20 mouse cellular contexts compared by ENCODE assay signal in genomic region chr3:58366756-58367155, GRCm38 (mm10). TPM values are rescaled to one million over a fixed set of nuclear protein-coding genes. Genes with fewer than 3 reads are reported as not detected.
DNase-seq lines count a peak whose midpoint lies in the region; ATAC-seq and TF ChIP-seq lines count a peak whose summit lies in the region.
"Had no signal": no experiment of that assay in that cellular context is flagged by ENCODE, and none has a peak within 500 bp of the region (broad histone marks: within the 10 kb centered on the region; RNA-seq: fewer than 3 reads in every experiment).

No protein-coding gene starts in this region.

- peak; percentile 75; the same call in 1 of the 2 replicates for ATAC-seq in liver, embryonic 12.5 days
- no peak for ATAC-seq in liver, postnatal 0 days
- ATAC-seq in intestine, postnatal 0 days: peak; percentile 60
- ATAC-seq in stomach, postnatal 0 days (ENCODE audit: low FRiP score, low TSS enrichment): peak; percentile 60; the same call in 1 of the 2 replicates
- no peak for ATAC-seq in forebrain, embryonic 11.5 days (replicated peaks; ENCODE audit: low FRiP score)

- peaks cover 23% of the 10 kb centered on the region for H3K4me1 ChIP-seq in heart, embryonic 10.5 days
- H3K4me1 ChIP-seq in liver, embryonic 12.5 days: peaks cover 17% of the 10 kb centered on the region
- H3K4me1 ChIP-seq in liver, postnatal 0 days (ENCODE audit: insufficient read depth): peaks cover 2% of the 10 kb centered on the region; the same call in 1 of the 2 replicates
- 0 out of 2 replicates have a peak, but pooled peaks cover 4% of the 10 kb centered on the region for H3K4me1 ChIP-seq in intestine, postnatal 0 days (replicated peaks; ENCODE audit: control insufficient read depth, insufficient read depth, low read length)
- H3K4me1 ChIP-seq in stomach, postnatal 0 days (replicated peaks; ENCODE audit: control insufficient read depth, insufficient read depth): 0 out of 2 replicates have a peak, but pooled peaks cover 2% of the 10 kb centered on the region
- H3K4me1 ChIP-seq in forebrain, embryonic 11.5 days (replicated peaks; ENCODE audit: control insufficient read depth, insufficient read depth, low read length): no peaks in the 10 kb centered on the region; the same call in 1 of the 2 replicates

- no peak overlapping the region for H3K4me3 ChIP-seq in heart, embryonic 10.5 days
- H3K4me3 ChIP-seq in liver, embryonic 12.5 days: no peak overlapping the region
- no peak overlapping the region for H3K4me3 ChIP-seq in liver, postnatal 0 days (ENCODE audit: low read depth, low read length)
- H3K4me3 ChIP-seq in intestine, postnatal 0 days (ENCODE audit: low read depth, low read length): no peak overlapping the region
- no peak overlapping the region for H3K4me3 ChIP-seq in stomach, postnatal 0 days (ENCODE audit: low read depth, low read length)
- no peak overlapping the region for H3K4me3 ChIP-seq in forebrain, embryonic 11.5 days (ENCODE audit: low read depth, low read length)
- H3K4me3 ChIP-seq: embryonic facial prominence, embryonic 15.5 days; forebrain, embryonic 12.5 days; hindbrain, embryonic 10.5 days; neural tube, embryonic 13.5 days had no signal

- H3K9me3 ChIP-seq in heart, embryonic 10.5 days: no peaks in the 10 kb centered on the region
- H3K9me3 ChIP-seq in liver, embryonic 12.5 days (replicated peaks): no peaks in the 10 kb centered on the region
- no peaks in the 10 kb centered on the region for H3K9me3 ChIP-seq in liver, postnatal 0 days (ENCODE audit: low read length)
- no peaks in the 10 kb centered on the region for H3K9me3 ChIP-seq in intestine, postnatal 0 days (ENCODE audit: control insufficient read depth)
- no peaks in the 10 kb centered on the region for H3K9me3 ChIP-seq in stomach, postnatal 0 days (ENCODE audit: control insufficient read depth, low read length)
- H3K9me3 ChIP-seq in forebrain, embryonic 11.5 days (ENCODE audit: control insufficient read depth, low read length): no peaks in the 10 kb centered on the region
- H3K9me3 ChIP-seq: embryonic facial prominence, embryonic 15.5 days; forebrain, embryonic 12.5 days; hindbrain, embryonic 10.5 days; neural tube, embryonic 13.5 days had no signal

- TF ChIP-seq EP300 in liver, postnatal 0 days (IDR thresholded peaks at IDR 0.05; ENCODE audit: low read depth): no peak
- no peak for TF ChIP-seq EP300 in stomach, postnatal 0 days (optimal IDR thresholded peaks at IDR 0.05)

- WGBS in heart, embryonic 10.5 days: 16% methylated on average over 3 of the region's 3 CpGs
- 17% methylated on average over 3 of the region's 3 CpGs for WGBS in liver, embryonic 12.5 days (ENCODE audit: insufficient replicate concordance)
- WGBS in liver, postnatal 0 days (ENCODE audit: insufficient replicate concordance): 21% methylated on average over 3 of the region's 3 CpGs
- WGBS in intestine, postnatal 0 days: 17% methylated on average over 3 of the region's 3 CpGs
- WGBS in stomach, postnatal 0 days: 31% methylated on average over 3 of the region's 3 CpGs
- WGBS in forebrain, embryonic 11.5 days: 79% methylated on average over 3 of the region's 3 CpGs

- H3K27ac ChIP-seq in heart, embryonic 10.5 days: peak overlapping the region; percentile 32; the same call in 1 of the 2 replicates
- no peak overlapping the region for H3K27ac ChIP-seq in liver, embryonic 12.5 days
- H3K27ac ChIP-seq in liver, postnatal 0 days (ENCODE audit: low read depth): no peak overlapping the region
- H3K27ac ChIP-seq in intestine, postnatal 0 days (ENCODE audit: low read depth, low read length): peak overlapping the region; percentile 68
- H3K27ac ChIP-seq in stomach, postnatal 0 days (replicated peaks): no peak overlapping the region
- no peak overlapping the region for H3K27ac ChIP-seq in forebrain, embryonic 11.5 days (ENCODE audit: low read depth, low read length)
- H3K27ac ChIP-seq: embryonic facial prominence, embryonic 15.5 days; forebrain, embryonic 12.5 days; hindbrain, embryonic 10.5 days; neural tube, embryonic 13.5 days had no signal

- H3K36me3 ChIP-seq in heart, embryonic 10.5 days: no peaks in the 10 kb centered on the region
- H3K36me3 ChIP-seq in liver, embryonic 12.5 days: no peaks in the 10 kb centered on the region
- no peaks in the 10 kb centered on the region for H3K36me3 ChIP-seq in liver, postnatal 0 days (replicated peaks; ENCODE audit: insufficient read depth, low read length)
- H3K36me3 ChIP-seq in intestine, postnatal 0 days (ENCODE audit: control insufficient read depth, insufficient read depth): no peaks in the 10 kb centered on the region
- no peaks in the 10 kb centered on the region for H3K36me3 ChIP-seq in stomach, postnatal 0 days (ENCODE audit: control insufficient read depth, insufficient read depth, low read length)
- no peaks in the 10 kb centered on the region for H3K36me3 ChIP-seq in forebrain, embryonic 11.5 days (ENCODE audit: control insufficient read depth, insufficient read depth, low read length)
- H3K36me3 ChIP-seq: embryonic facial prominence, embryonic 15.5 days; forebrain, embryonic 12.5 days; hindbrain, embryonic 10.5 days; neural tube, embryonic 13.5 days had no signal

- H3K27me3 ChIP-seq in heart, embryonic 10.5 days (ENCODE audit: insufficient read depth, poor library complexity, severe bottlenecking): no peaks in the 10 kb centered on the region
- H3K27me3 ChIP-seq in liver, embryonic 12.5 days (replicated peaks): no peaks in the 10 kb centered on the region
- no peaks in the 10 kb centered on the region for H3K27me3 ChIP-seq in liver, postnatal 0 days (ENCODE audit: insufficient read depth, low read length)
- no peaks in the 10 kb centered on the region for H3K27me3 ChIP-seq in intestine, postnatal 0 days (replicated peaks; ENCODE audit: control insufficient read depth, insufficient read depth, low read length)
- H3K27me3 ChIP-seq in stomach, postnatal 0 days (ENCODE audit: control insufficient read depth, insufficient read depth, low read length): no peaks in the 10 kb centered on the region
- H3K27me3 ChIP-seq in forebrain, embryonic 11.5 days (ENCODE audit: control insufficient read depth, insufficient read depth, low read length): no peaks in the 10 kb centered on the region
- H3K27me3 ChIP-seq: embryonic facial prominence, embryonic 15.5 days; forebrain, embryonic 12.5 days; neural tube, embryonic 13.5 days had no signal

- TF ChIP-seq CTCF in liver, postnatal 0 days (IDR thresholded peaks at IDR 0.05; ENCODE audit: low read depth): no peak
- TF ChIP-seq CTCF in intestine, postnatal 0 days (IDR thresholded peaks at IDR 0.05; ENCODE audit: low read depth): no peak
- no peak for TF ChIP-seq CTCF in stomach, postnatal 0 days (IDR thresholded peaks at IDR 0.05; ENCODE audit: low read depth)

- intact Hi-C loops in heart, postnatal 25 days (cut with DNase I): no loop called here

- H3K9ac ChIP-seq in liver, embryonic 12.5 days: no peak overlapping the region
- H3K9ac ChIP-seq in liver, postnatal 0 days (replicated peaks): no peak overlapping the region
- H3K9ac ChIP-seq in intestine, postnatal 0 days (ENCODE audit: low read depth, low read length): no peak overlapping the region
- H3K9ac ChIP-seq in stomach, postnatal 0 days (ENCODE audit: low read length): no peak overlapping the region
- H3K9ac ChIP-seq in forebrain, embryonic 11.5 days (ENCODE audit: low read length): no peak overlapping the region
- H3K9ac ChIP-seq: embryonic facial prominence, embryonic 15.5 days; forebrain, embryonic 12.5 days; neural tube, embryonic 13.5 days had no signal

- peak; percentile 88 for DNase-seq in heart, embryonic 10.5 days (ENCODE audit: low spot score)
- DNase-seq in heart, postnatal 25 days (ENCODE audit: low spot score): no peak
- DNase-seq in liver, postnatal 0 days: no peak
- DNase-seq in stomach, postnatal 0 days (ENCODE audit: low spot score): no peak
- no peak for DNase-seq in forebrain, embryonic 11.5 days (ENCODE audit: low spot score)
- no peak for DNase-seq in gastrocnemius, postnatal 4 days (ENCODE audit: low spot score in 2 of 2)
- DNase-seq: adrenal gland, postnatal 14 days; cerebellum, adult 9-11 months; embryo, embryonic 11 days; gastrocnemius, postnatal 25 days; layer of hippocampus, postnatal 36 days; right cerebral cortex, postnatal 25 days; thymus, postnatal 25 days had no signal

- no peak overlapping the region for H3K4me2 ChIP-seq in liver, embryonic 12.5 days
- H3K4me2 ChIP-seq in liver, postnatal 0 days (ENCODE audit: low read depth, low read length): no peak overlapping the region
- no peak overlapping the region for H3K4me2 ChIP-seq in intestine, postnatal 0 days (replicated peaks; ENCODE audit: low read depth)
- H3K4me2 ChIP-seq in stomach, postnatal 0 days (replicated peaks; ENCODE audit: low read depth): no peak overlapping the region
- no peak overlapping the region for H3K4me2 ChIP-seq in forebrain, embryonic 11.5 days (ENCODE audit: low read depth, low read length, severe bottlenecking)
- H3K4me2 ChIP-seq: embryonic facial prominence, embryonic 15.5 days; forebrain, embryonic 12.5 days; midbrain, embryonic 11.5 days; neural tube, embryonic 13.5 days had no signal

RNA-seq across cellular contexts. Expression of gene Tsc22d2, which starts 47.8 kb away (rescaled TPM):
- polyA plus RNA-seq in heart, embryonic 10.5 days (2016; fragmentation: Nextera tagmentation; extraction: Ambion mirVana): 12.2 and 13.3 TPM in 2 replicates
- total RNA-seq in heart, postnatal 25 days (2021): 10 to 100 TPM; 23.1 to 25.1 TPM
- polyA plus RNA-seq in liver, embryonic 12.5 days (2016; fragmentation: Nextera tagmentation; extraction: Ambion mirVana): 13.1 and 13.6 TPM in 2 replicates
- polyA plus RNA-seq in liver, postnatal 0 days (2015; fragmentation: Nextera tagmentation; extraction: Ambion mirVana): 5.5 and 6.1 TPM in 2 replicates
- polyA plus RNA-seq in intestine, postnatal 0 days (2015; fragmentation: Nextera tagmentation; extraction: Ambion mirVana): 10.5 and 13.2 TPM in 2 replicates
- polyA plus RNA-seq in stomach, postnatal 0 days (2015; fragmentation: Nextera tagmentation; extraction: Ambion mirVana): 13.0 and 16.0 TPM in 2 replicates
- 12.5 and 17.4 TPM in 2 replicates for polyA plus RNA-seq in forebrain, embryonic 11.5 days (2014; fragmentation: Nextera tagmentation; extraction: Ambion mirVana)
- total RNA-seq in gastrocnemius, postnatal 4 days (2021): 10 to 100 TPM; 31.5 to 34.7 TPM

Comparison
In these comparisons a context has a peak if more than half of its experiments do, and no peak if none do; other contexts are left out.
1. ATAC-seq: peak in liver, embryonic 12.5 days (single experiment), intestine, postnatal 0 days (single experiment) and stomach, postnatal 0 days (single experiment); none in liver, postnatal 0 days (single experiment) and forebrain, embryonic 11.5 days (single experiment).
2. H3K27ac ChIP-seq: peak in heart, embryonic 10.5 days (single experiment) and intestine, postnatal 0 days (single experiment); none in liver, embryonic 12.5 days (single experiment), liver, postnatal 0 days (single experiment), stomach, postnatal 0 days (single experiment) and forebrain, embryonic 11.5 days (single experiment).